Mouse (Mus musculus) heart, embryonic 11.5 days (tissue): Measurements from ENCODE around the gene Pde4d. TPM values are rescaled to one million over a fixed set of nuclear protein-coding genes. Genes with fewer than 3 reads are reported as not detected.

Experiments
- ATAC-seq: fragments of 200-750 bp; cut with Nextera tagmentation; replicated peaks from 2 replicates; pipeline ENCODE4 v1.8.0; 2017; ENCODE audit warnings: moderate library complexity; ENCODE audit not compliant: insufficient number of reproducible peaks, low FRiP score, low TSS enrichment
- H3K27ac ChIP-seq: fragments of 300-500 bp; sonication (generic); 2 replicates; pipeline ENCODE4 v1.5.1; 2014; ENCODE audit warnings: mild to moderate bottlenecking, low read depth, low read length
- H3K27me3 ChIP-seq: fragments of 300-500 bp; sonication (generic); 2 replicates; pipeline ENCODE4 v1.6.1; 2014; ENCODE audit warnings: mild to moderate bottlenecking, low read length, mixed read lengths; ENCODE audit not compliant: control insufficient read depth, insufficient read depth
- H3K36me3 ChIP-seq: fragments of 300-500 bp; sonication (generic); 2 replicates; pipeline ENCODE4 v1.6.1; 2014; ENCODE audit warnings: mild to moderate bottlenecking, low read length, moderate library complexity, mixed read lengths; ENCODE audit not compliant: control insufficient read depth, insufficient read depth
- H3K4me1 ChIP-seq: fragments of 300-500 bp; sonication (generic); 2 replicates; pipeline ENCODE4 v1.6.1; 2014; ENCODE audit warnings: low read length; ENCODE audit not compliant: control insufficient read depth, insufficient read depth
- H3K4me2 ChIP-seq: fragments of 300-500 bp; sonication (generic); 2 replicates; pipeline ENCODE4 v1.6.1; 2014; ENCODE audit warnings: mild to moderate bottlenecking, moderate library complexity
- H3K4me3 ChIP-seq: fragments of 300-500 bp; sonication (generic); 2 replicates; pipeline ENCODE4 v1.5.1; 2014; ENCODE audit warnings: low read depth, low read length
- H3K9ac ChIP-seq: fragments of 300-500 bp; sonication (generic); 2 replicates; pipeline ENCODE4 v1.6.1; 2014; ENCODE audit warnings: mild to moderate bottlenecking, low read depth, low read length, moderate library complexity
- H3K9me3 ChIP-seq: fragments of 300-500 bp; sonication (generic); replicated peaks from 2 replicates; pipeline ENCODE4 v1.6.1; 2016; ENCODE audit warnings: low read length; ENCODE audit not compliant: control insufficient read depth
- WGBS: fragments of 180-500 bp; shearing (Covaris S2); extraction: QIAGEN DNeasy Blood & Tissue Kit; methylation state at CpG from one replicate; pipeline ENCODE4 v1.1.7; 2014; ENCODE audit not compliant: insufficient replicate concordance; 5-methylcytosine and 5-hydroxymethylcytosine counted together
- polyA plus RNA-seq: library from polyadenylated mRNA; unstranded; fragments of >200 nt; fragmentation: Nextera tagmentation; extraction: Ambion mirVana; gene quantifications from 2 replicates; pipeline ENCODE4 v1.2.1, GENCODE M21; 2014

Pde4d gene
- polyA plus RNA-seq, 1 experiment from 2014 or later = 27.8 TPM

GRCm38 (mm10) chr13:108666579-108666978 is 216.8 kb downstream of the Pde4d start:
- ATAC-seq = no peak
- no peak overlapping the region for H3K27ac ChIP-seq
- H3K27me3 ChIP-seq = no peaks in the 10 kb centered on the region
- no peaks in the 10 kb centered on the region for H3K4me1 ChIP-seq
- no peak overlapping the region for H3K9ac ChIP-seq
- no peaks in the 10 kb centered on the region for H3K9me3 ChIP-seq
- no peaks in the 10 kb centered on the region for H3K36me3 ChIP-seq
- no peak overlapping the region for H3K4me3 ChIP-seq
- H3K4me2 ChIP-seq = no peak overlapping the region

- WGBS = 78% methylated on average over 1 of the region's 1 CpGs
- H3K9me3 ChIP-seq = no peaks in the 10 kb centered on the region
- no peak overlapping the region for H3K4me2 ChIP-seq
- H3K27me3 ChIP-seq = no peaks in the 10 kb centered on the region
- no peaks in the 10 kb centered on the region for H3K36me3 ChIP-seq
- no peak overlapping the region for H3K9ac ChIP-seq
- no peak overlapping the region for H3K4me3 ChIP-seq
- no peaks in the 10 kb centered on the region for H3K4me1 ChIP-seq
- no peak for ATAC-seq
- H3K27ac ChIP-seq = no peak overlapping the region
These were observed 217.3 kb downstream of the Pde4d start for GRCm38 (mm10) chr13:108667077-108667476.

- no peak overlapping the region for H3K4me2 ChIP-seq
These were observed 227.3 kb downstream of the Pde4d start for GRCm38 (mm10) chr13:108677056-108677455.

DNA sequence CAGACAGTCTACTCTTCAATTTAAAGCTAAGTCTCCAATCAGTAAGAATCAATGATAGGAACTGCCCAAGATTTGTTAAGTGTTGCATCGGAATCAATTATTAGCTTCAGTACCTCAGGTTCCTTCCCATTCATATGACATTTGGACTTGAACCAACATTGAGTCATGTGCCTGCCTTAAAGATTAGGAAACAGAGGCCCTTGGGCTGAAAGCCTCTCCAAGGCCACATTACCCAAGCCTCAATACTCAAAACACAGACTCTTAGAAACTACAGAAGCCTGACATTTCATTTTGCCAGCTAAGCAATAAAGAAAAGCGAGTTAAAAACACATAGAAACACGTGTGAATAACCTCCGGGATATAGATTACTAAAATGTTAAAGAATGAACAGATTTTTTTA is 233.3 kb downstream of the Pde4d start:
- no peak for ATAC-seq
- WGBS = 82% methylated on average over 4 of the region's 4 CpGs

More at GRCm38 (mm10) chr13:108677056-108677455, 227.3 kb downstream of the Pde4d start:
- H3K27me3 ChIP-seq = no peaks in the 10 kb centered on the region
- H3K36me3 ChIP-seq = no peaks in the 10 kb centered on the region
- H3K4me3 ChIP-seq = no peak overlapping the region
- no peaks in the 10 kb centered on the region for H3K4me1 ChIP-seq
- H3K9me3 ChIP-seq = no peaks in the 10 kb centered on the region
- no peak overlapping the region for H3K27ac ChIP-seq
- no peak overlapping the region for H3K9ac ChIP-seq
- no peak for ATAC-seq

DNA sequence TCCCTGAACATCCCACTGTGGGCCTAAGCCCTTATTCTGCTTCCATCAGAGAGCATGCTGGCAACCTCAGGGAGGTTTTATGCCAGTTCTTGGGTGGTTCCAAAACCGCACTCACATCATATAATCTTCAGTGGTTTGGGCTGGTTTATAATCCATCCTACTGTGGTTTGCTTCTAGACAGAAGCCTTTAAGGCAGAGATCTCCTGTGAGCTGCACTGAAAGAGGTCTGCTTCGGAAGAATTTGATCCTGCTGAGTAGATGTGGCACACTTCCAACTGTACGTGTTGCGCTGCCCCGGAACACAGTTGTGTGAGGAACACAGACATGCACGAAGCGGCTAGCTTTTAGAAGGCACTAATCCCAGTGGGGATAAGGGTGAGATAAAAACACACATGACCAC is 236.1 kb downstream of the Pde4d start:
- no peaks in the 10 kb centered on the region for H3K9me3 ChIP-seq
- no peak for ATAC-seq
- H3K9ac ChIP-seq = no peak overlapping the region
- no peaks in the 10 kb centered on the region for H3K36me3 ChIP-seq
- H3K4me1 ChIP-seq = no peaks in the 10 kb centered on the region
- H3K27ac ChIP-seq = no peak overlapping the region
- H3K4me3 ChIP-seq = no peak overlapping the region
- H3K4me2 ChIP-seq = no peak overlapping the region
- no peaks in the 10 kb centered on the region for H3K27me3 ChIP-seq
- WGBS = 77% methylated on average over 7 of the region's 7 CpGs

More for the DNA sequence above, 233.3 kb downstream of the Pde4d start:
- Histone ChIP-seq H3K4me2 (no peak overlapping the region), H3K9ac (no peak overlapping the region), H3K36me3 (no peaks in the 10 kb centered on the region), H3K4me3 (no peak overlapping the region), H3K27me3 (no peaks in the 10 kb centered on the region), H3K4me1 (no peaks in the 10 kb centered on the region), H3K9me3 (no peaks in the 10 kb centered on the region), H3K27ac (no peak overlapping the region)

DNA sequence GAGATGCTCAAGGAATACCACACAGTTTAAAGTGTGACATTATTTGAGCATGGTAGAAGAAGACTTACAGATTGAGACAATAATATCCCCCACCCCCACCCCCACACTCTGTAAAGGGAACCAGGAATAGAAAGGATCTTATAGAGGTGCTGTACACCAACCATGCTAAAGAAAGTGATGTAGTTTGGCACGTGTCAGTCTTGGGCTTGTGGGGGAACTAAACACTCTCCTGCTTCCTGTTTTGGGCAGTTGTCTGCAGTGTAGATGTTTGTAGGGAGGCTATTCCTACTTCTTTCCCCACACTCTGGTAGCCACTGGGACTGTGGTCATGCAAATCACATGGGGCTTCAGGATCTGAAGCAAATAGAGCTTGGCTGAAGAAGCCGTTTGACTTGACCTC is 236.5 kb downstream of the Pde4d start:
- 67% methylated on average over 2 of the region's 2 CpGs for WGBS
- no peak for ATAC-seq
- H3K9ac ChIP-seq = no peak overlapping the region
- H3K4me2 ChIP-seq = no peak overlapping the region
- H3K4me3 ChIP-seq = no peak overlapping the region
- no peaks in the 10 kb centered on the region for H3K36me3 ChIP-seq
- no peaks in the 10 kb centered on the region for H3K9me3 ChIP-seq
- H3K27ac ChIP-seq = no peak overlapping the region
- H3K4me1 ChIP-seq = no peaks in the 10 kb centered on the region
- no peaks in the 10 kb centered on the region for H3K27me3 ChIP-seq

DNA sequence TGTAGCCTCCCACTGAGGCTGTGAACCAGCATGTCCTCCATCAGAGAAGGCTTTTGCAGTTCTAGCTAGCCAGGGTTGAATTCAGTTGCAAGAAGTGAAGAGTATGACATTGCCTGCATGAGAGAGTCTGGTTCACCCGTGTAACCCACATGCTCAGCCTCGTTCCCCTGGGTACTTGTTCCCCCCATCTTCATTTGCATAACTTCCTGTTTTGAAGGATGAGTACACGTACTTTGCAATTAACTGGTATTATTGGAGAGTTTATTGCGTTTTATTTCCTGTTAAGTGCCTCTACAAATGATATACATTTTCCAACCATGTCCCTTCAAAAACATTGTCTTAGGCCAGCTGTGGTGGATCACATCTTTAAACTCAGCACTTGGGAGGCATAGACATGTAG is 237.1 kb downstream of the Pde4d start:
- no peaks in the 10 kb centered on the region for H3K27me3 ChIP-seq
- WGBS = 79% methylated on average over 4 of the region's 4 CpGs
- H3K9ac ChIP-seq = no peak overlapping the region
- H3K4me3 ChIP-seq = no peak overlapping the region
- no peaks in the 10 kb centered on the region for H3K9me3 ChIP-seq
- H3K27ac ChIP-seq = no peak overlapping the region
- ATAC-seq = no peak
- H3K4me2 ChIP-seq = no peak overlapping the region
- no peaks in the 10 kb centered on the region for H3K4me1 ChIP-seq
- H3K36me3 ChIP-seq = no peaks in the 10 kb centered on the region

- no peak for ATAC-seq
- 74% methylated on average over 12 of the region's 12 CpGs for WGBS
- no peak overlapping the region for H3K4me2 ChIP-seq
These were observed 243.3 kb downstream of the Pde4d start for GRCm38 (mm10) chr13:108692883-108693550.

DNA sequence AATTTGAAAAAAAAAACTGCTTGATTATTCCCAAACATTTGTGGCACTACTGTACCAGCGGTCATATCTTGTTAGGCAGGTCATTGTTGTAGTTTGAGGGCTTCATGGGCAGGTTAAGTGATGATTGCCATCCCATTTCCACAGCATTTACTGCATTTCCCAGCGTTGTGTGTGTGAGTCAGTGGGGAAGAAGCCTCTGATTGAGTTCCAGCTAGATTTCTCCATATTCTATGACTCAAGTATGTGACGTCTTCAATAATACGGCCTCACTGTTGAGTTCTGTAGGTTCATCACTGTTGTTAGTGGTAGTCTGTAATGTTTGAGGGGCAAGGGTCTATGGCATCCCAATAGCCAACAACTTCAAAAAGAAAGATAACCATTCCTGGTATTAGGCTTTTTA is 255.7 kb downstream of the Pde4d start:
- H3K4me3 ChIP-seq = no peak overlapping the region
- no peak overlapping the region for H3K4me2 ChIP-seq
- no peaks in the 10 kb centered on the region for H3K27me3 ChIP-seq
- H3K9ac ChIP-seq = no peak overlapping the region
- no peak overlapping the region for H3K27ac ChIP-seq
- no peaks in the 10 kb centered on the region for H3K9me3 ChIP-seq
- ATAC-seq = no peak
- H3K36me3 ChIP-seq = no peaks in the 10 kb centered on the region
- H3K4me1 ChIP-seq = no peaks in the 10 kb centered on the region
- WGBS = 76% methylated on average over 4 of the region's 4 CpGs

More at GRCm38 (mm10) chr13:108692883-108693550, 243.3 kb downstream of the Pde4d start:
- no peaks in the 10 kb centered on the region for H3K36me3 ChIP-seq
- no peaks in the 10 kb centered on the region for H3K9me3 ChIP-seq
- H3K4me3 ChIP-seq = no peak overlapping the region
- H3K27me3 ChIP-seq = no peaks in the 10 kb centered on the region
- H3K4me1 ChIP-seq = no peaks in the 10 kb centered on the region
- no peak overlapping the region for H3K9ac ChIP-seq
- H3K27ac ChIP-seq = no peak overlapping the region
